Mouse (Mus musculus): ENCODE data around the gene Ifnab. TPM values are rescaled to one million over a fixed set of nuclear protein-coding genes. Genes with fewer than 3 reads are reported as not detected.

The Ifnab gene
- total and polyA plus RNA-seq, 2 experiments from 2014 or later: not detected

- no peak for ATAC-seq (ENCODE audit: low FRiP score)
Measured at GRCm38 (mm10) chr4:88693392-88693791, 2.2 kb upstream of the Ifnab start.

GRCm38 (mm10) chr4:88692537-88692936 is 1.4 kb upstream of the Ifnab start:
- no peaks in the 10 kb centered on the region for H3K9me3 ChIP-seq (ENCODE audit: low read length)
- H3K36me3 ChIP-seq (ENCODE audit: insufficient read depth, low read length): no peaks in the 10 kb centered on the region
- H3K4me3 ChIP-seq (ENCODE audit: low read depth, low read length): no peak overlapping the region
- no peak for TF ChIP-seq CTCF (IDR thresholded peaks at IDR 0.05)
- no peak overlapping the region for H3K27ac ChIP-seq (ENCODE audit: low read depth, low read length)
- no peak overlapping the region for H3K4me2 ChIP-seq (ENCODE audit: low read depth, low read length, poor library complexity, severe bottlenecking)
- DNase-seq (ENCODE audit: low spot score) (no peak), ATAC-seq (ENCODE audit: low FRiP score) (no peak)
- 94% methylated on average over 1 of the region's 1 CpGs for WGBS
- H3K27me3 ChIP-seq (ENCODE audit: insufficient read depth, low read length): 0 out of 2 replicates have a peak, but pooled peaks cover 3% of the 10 kb centered on the region
- no peaks in the 10 kb centered on the region for H3K4me1 ChIP-seq (ENCODE audit: insufficient read depth, low read length)
- H3K9ac ChIP-seq (replicated peaks; ENCODE audit: low read length, poor library complexity, severe bottlenecking): no peak overlapping the region

More at GRCm38 (mm10) chr4:88693392-88693791, 2.2 kb upstream of the Ifnab start:
- TF ChIP-seq CTCF (IDR thresholded peaks at IDR 0.05): no peak
- Histone ChIP-seq H3K4me2 (ENCODE audit: low read depth, low read length, poor library complexity, severe bottlenecking) (no peak overlapping the region), H3K27ac (ENCODE audit: low read depth, low read length) (no peak overlapping the region), H3K36me3 (ENCODE audit: insufficient read depth, low read length) (no peaks in the 10 kb centered on the region), H3K4me1 (ENCODE audit: insufficient read depth, low read length) (no peaks in the 10 kb centered on the region), H3K9ac (replicated peaks; ENCODE audit: low read length, poor library complexity, severe bottlenecking) (no peak overlapping the region), H3K27me3 (ENCODE audit: insufficient read depth, low read length) (0 out of 2 replicates have a peak, but pooled peaks cover 3% of the 10 kb centered on the region), H3K9me3 (ENCODE audit: low read length) (no peaks in the 10 kb centered on the region), H3K4me3 (ENCODE audit: low read depth, low read length) (no peak overlapping the region)
- no peak for DNase-seq (ENCODE audit: low spot score)
- WGBS: 85% methylated on average over 2 of the region's 2 CpGs

GRCm38 (mm10) chr4:88683812-88684211 is 7.3 kb downstream of the Ifnab start, which contains the start of gene Ifna2:
Gene Ifna2, minus strand, starts transcription at chr4:88683912.
- no peak for ATAC-seq (ENCODE audit: low FRiP score)
- Histone ChIP-seq H3K9me3 (ENCODE audit: low read length) (no peaks in the 10 kb centered on the region), H3K4me2 (ENCODE audit: low read depth, low read length, poor library complexity, severe bottlenecking) (no peak within 1 kb of the TSS), H3K36me3 (ENCODE audit: insufficient read depth, low read length) (no peaks in the 10 kb centered on the region), H3K27ac (ENCODE audit: low read depth, low read length) (no peak within 1 kb of the TSS), H3K4me3 (ENCODE audit: low read depth, low read length) (no peak within 1 kb of the TSS), H3K27me3 (ENCODE audit: insufficient read depth, low read length) (no peaks in the 10 kb centered on the region), H3K4me1 (ENCODE audit: insufficient read depth, low read length) (no peaks in the 10 kb centered on the region), H3K9ac (replicated peaks; ENCODE audit: low read length, poor library complexity, severe bottlenecking) (no peak within 1 kb of the TSS)
- WGBS: 100% methylated on average over 1 of the region's 1 CpGs
- no peak for DNase-seq (ENCODE audit: low spot score)
- TF ChIP-seq CTCF (IDR thresholded peaks at IDR 0.05): no peak

DNA sequence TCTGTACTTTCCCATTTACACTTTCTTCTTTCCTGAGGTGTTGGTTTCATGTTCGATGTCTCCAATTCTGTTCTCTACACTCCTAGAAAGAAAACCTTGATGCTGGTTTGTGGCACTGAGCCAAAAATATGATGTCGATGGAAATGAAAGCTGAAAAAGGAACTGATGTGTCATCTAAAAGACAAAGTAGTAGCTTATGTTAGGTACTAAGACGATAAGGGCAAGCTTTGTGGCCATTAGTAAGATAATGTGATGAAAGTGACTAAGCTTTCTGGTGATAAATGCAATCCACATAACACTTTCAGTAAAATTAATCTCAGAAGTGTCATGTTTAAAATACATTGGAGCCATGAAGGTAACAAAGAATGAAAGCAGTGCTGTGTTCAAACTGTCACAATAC is 9.8 kb downstream of the Ifnab start:
- Histone ChIP-seq H3K4me3 (ENCODE audit: low read depth, low read length) (no peak overlapping the region), H3K36me3 (ENCODE audit: insufficient read depth, low read length) (no peaks in the 10 kb centered on the region), H3K9ac (replicated peaks; ENCODE audit: low read length, poor library complexity, severe bottlenecking) (no peak overlapping the region), H3K9me3 (ENCODE audit: low read length) (no peaks in the 10 kb centered on the region), H3K27ac (ENCODE audit: low read depth, low read length) (no peak overlapping the region), H3K4me1 (ENCODE audit: insufficient read depth, low read length) (no peaks in the 10 kb centered on the region), H3K27me3 (ENCODE audit: insufficient read depth, low read length) (no peaks in the 10 kb centered on the region), H3K4me2 (ENCODE audit: low read depth, low read length, poor library complexity, severe bottlenecking) (no peak overlapping the region)
- 80% methylated on average over 3 of the region's 3 CpGs for WGBS
- TF ChIP-seq CTCF (IDR thresholded peaks at IDR 0.05): no peak
- DNase-seq (ENCODE audit: low spot score) (no peak), ATAC-seq (ENCODE audit: low FRiP score) (no peak)

- Histone ChIP-seq H3K36me3 (ENCODE audit: insufficient read depth, low read length) (no peaks in the 10 kb centered on the region), H3K9me3 (ENCODE audit: low read length) (no peaks in the 10 kb centered on the region), H3K9ac (replicated peaks; ENCODE audit: low read length, poor library complexity, severe bottlenecking) (no peak overlapping the region), H3K4me3 (ENCODE audit: low read depth, low read length) (no peak overlapping the region), H3K27me3 (ENCODE audit: insufficient read depth, low read length) (no peaks in the 10 kb centered on the region), H3K4me2 (ENCODE audit: low read depth, low read length, poor library complexity, severe bottlenecking) (no peak overlapping the region), H3K4me1 (ENCODE audit: insufficient read depth, low read length) (no peaks in the 10 kb centered on the region), H3K27ac (ENCODE audit: low read depth, low read length) (no peak overlapping the region)
- 47% methylated on average over 8 of the region's 8 CpGs for WGBS
- DNase-seq (ENCODE audit: low spot score) (peak; percentile 24), ATAC-seq (ENCODE audit: low FRiP score) (no peak)
- peak; percentile 67 for TF ChIP-seq CTCF (IDR thresholded peaks at IDR 0.05)
Measured at GRCm38 (mm10) chr4:88680362-88680761, 10.8 kb downstream of the Ifnab start.

DNA sequence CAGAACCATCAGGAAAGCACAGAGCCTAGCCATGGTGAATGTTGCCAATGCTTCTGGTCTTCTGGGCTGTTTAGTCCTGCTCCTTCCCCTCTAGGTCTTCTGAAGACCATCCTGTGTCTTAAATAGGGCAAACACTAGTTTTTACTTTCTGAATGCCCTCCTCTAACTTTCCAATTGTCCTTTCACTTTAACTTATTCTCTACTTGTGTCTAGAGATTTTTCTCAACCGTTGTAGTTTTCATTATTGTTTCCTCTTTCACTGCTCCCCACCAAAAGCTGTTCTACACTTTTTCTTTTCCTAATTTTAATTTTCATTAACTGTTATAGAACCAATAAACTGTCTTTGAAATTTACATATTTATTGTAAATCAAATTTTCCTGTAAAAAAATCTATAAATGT is 14.3 kb downstream of the Ifnab start, which contains the start of gene Ifna16:
Gene Ifna16 (minus strand): TSS at position 101 of the 400 bp plus-strand sequence.
- H3K9ac ChIP-seq (replicated peaks; ENCODE audit: low read length, poor library complexity, severe bottlenecking): no peak within 1 kb of the TSS
- DNase-seq (ENCODE audit: low spot score): no peak
- no peaks in the 10 kb centered on the region for H3K9me3 ChIP-seq (ENCODE audit: low read length)
- no peak within 1 kb of the TSS for H3K27ac ChIP-seq (ENCODE audit: low read depth, low read length)
- ATAC-seq (ENCODE audit: low FRiP score): no peak
- no peaks in the 10 kb centered on the region for H3K36me3 ChIP-seq (ENCODE audit: insufficient read depth, low read length)
- H3K4me1 ChIP-seq (ENCODE audit: insufficient read depth, low read length): no peaks in the 10 kb centered on the region
- H3K4me2 ChIP-seq (ENCODE audit: low read depth, low read length, poor library complexity, severe bottlenecking): no peak within 1 kb of the TSS
- H3K27me3 ChIP-seq (ENCODE audit: insufficient read depth, low read length): no peaks in the 10 kb centered on the region
- TF ChIP-seq CTCF (IDR thresholded peaks at IDR 0.05): no peak
- WGBS: 94% methylated on average over 1 of the region's 1 CpGs
- no peak within 1 kb of the TSS for H3K4me3 ChIP-seq (ENCODE audit: low read depth, low read length)

Measured in midbrain, postnatal 0 days (tissue).